Mouse (Mus musculus) cerebellum, postnatal 14 days (tissue): ENCODE results near the gene Krtap4-6.
"Not testable (repeated sequence)": the region's sequence is repeated elsewhere in the genome, so short reads cannot be mapped to it uniquely, and the experiment has no call there.

ENCODE experiments used
- DNase-seq, 2 experiments: peaks; one replicate each; pipeline ENCODE4 v3.0.0; 2021; ENCODE audit warnings: mixed read lengths in 2 of 2

Gene Krtap4-6

DNA sequence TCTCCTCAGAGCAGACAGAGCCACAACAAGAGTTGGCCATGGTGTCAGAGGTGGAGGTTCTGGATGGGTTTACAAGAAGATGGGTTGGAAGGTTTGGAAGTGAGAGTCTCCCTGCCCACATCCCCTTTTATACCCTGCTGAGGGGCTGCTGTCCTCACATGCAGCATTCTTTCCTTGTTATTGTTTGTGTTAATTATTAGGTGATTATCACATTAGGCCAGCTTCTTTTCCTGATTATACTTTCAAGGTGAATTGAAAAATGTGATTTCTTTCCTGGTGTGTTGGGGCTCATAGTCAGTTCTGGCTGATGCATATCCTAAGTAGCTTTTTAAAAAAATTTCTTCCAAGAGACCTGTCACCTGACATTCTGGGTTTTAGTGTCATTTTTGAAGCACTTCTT, at the start of gene Krtap4-6:
Krtap4-6 (minus strand) TSS at position 101 of the 400 bp plus-strand sequence.
- no peak for DNase-seq

DNA sequence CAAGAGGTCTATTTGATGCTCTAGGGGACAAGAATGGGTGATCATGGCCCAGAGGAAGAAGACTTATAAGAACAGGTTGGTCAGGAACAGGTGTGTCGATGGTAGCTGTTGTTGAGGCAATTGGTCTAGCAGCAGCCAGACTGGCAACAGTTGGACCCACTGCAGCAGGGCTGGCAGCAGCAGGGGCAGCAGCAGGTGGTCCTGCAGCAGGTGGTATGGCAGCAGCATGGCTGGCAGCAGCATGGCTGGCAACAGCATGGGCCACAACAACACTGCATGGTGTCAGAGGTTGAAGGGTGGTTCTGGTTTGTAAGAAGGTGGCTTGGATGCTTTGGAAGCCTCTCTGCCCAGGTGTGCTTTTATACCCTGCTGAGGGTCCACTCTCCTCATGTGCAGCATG, 24.7 kb upstream of the Krtap4-6 start, which contains the start of gene Gm14190:
Gm14190 (minus strand) TSS at position 278 of the 400 bp plus-strand sequence.
- DNase-seq, result no peak

DNA sequence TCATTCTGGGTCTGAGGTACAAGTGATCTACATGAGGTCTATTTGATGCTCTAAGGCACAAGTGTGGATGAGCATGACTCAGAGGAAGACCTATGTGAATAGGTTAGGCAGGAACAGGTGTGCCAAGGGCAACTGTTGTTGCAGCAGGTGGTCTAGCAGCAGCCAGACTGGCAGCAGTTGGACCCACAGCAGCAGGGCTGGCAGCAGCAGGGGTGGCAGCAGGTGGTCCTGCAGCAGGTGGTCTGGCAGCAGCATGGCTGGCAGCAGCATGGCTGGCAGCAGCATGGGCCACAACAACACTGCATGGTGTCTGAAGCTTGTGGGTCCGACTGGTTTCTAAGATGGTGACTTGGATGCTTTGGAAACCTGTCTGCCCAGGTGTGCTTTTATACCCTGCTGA, 19.5 kb upstream of the Krtap4-6 start:
- DNase-seq, result peak; percentile 16 to 21

DNA sequence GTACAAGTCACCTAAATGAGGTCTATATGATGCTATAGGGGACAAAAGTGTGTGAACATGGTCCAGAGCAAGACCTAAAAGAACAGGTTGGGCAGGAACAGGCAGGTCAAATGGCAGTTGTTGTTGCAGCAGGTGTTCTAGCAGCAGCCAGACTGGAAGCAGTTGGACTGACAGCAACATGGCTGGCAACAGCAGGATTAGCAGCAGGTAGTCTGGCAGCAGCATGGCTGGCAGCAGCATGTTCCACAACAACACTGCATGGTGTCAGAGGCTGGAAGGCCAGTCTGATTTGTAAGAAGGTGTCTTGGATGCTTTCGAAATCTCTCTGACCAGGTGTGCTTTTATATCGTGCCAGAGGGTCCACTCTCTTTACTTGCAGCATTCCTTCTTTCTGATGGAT, 17.7 kb upstream of the Krtap4-6 start:
- peak; percentile 40 to 51 for DNase-seq

DNA sequence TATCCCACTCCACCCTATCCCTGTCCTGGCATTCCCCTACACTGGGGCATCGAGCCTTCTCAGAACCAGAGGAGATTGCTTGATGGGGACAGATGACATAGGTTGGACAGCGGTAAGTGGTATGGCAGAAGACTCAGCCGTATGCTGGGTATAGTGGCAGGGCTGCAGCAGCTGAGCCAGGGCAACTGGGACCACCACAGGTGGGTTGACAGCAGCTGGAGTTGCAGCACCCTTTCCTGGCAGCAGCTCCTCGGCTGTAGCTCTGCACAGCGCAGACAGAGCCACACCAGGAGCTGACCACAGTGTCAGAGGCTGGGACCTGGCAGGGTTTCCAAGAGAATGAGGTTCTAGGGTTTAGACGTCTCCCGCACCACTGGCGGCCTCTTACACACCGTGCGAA, 3.0 kb downstream of the Krtap4-6 start:
- no peak for DNase-seq

DNA sequence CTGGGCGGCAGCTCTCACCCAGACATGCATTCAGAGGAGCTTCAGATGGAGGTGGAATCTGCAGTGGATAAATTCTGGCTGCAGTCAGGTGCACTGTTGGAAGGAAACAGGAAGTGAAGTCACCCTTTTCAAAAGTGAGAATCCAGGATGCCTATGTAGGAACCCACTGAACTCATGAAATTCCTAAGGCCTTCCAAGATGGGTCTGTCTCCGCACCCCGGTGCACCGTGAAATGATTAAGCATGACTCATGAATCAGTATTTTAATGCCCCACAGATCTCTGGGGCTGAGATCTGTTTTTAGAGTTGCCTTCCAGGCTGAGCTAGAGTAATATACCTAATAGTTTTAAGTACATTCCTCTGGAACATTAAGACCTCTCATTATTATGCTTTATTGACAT, 6.5 kb downstream of the Krtap4-6 start:
- DNase-seq, result no peak

DNA sequence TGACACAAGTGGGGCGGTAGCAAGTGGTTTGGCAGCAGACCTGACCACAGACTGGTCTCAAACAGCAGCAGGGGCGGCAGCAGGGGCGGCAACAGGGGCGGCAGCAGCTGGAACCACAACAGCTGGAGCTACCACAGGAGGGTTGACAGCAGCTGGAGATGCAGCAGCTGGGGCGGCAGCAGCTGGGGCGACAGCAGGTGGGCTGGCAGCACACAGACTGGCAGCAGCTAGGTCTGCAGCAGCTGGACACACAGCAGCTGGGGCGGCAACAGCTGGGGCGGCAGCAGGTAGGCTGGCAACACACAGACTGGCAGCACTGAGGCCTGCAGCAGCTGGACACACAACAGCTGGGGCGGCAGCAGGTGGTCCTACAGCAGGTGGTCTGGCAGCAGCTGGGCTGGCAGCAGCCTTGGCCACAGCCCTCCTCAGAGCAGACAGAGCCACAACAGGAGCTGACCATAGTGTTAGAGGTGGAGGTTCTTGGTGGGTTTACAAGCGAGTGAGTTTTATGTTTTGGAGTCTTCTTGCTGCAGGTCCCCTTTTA, 7.2 kb downstream of the Krtap4-6 start, which contains the start of gene Gm11563:
Gm11563 (minus strand) TSS at position 494 of the 544 bp plus-strand sequence.
- not testable (repeated sequence) for DNase-seq

DNA sequence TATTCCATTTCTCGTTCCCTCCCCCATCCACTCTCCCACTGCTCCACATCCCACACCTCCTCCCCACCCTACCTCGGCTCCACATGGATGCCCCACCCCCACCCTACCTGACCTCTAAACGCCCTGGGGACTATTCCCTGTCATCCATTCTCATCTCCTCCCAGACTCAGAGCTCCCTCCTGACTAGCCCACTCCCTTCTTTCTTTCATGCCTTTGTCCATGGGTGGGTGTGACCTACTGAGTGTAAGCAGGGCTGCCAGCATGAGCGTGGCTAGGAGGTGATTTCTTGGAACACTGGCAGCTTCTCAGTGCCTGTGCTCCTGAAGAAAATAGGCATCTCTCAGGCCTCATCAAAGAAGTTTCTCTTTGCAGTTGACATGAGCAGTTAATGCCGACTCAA, 8.7 kb downstream of the Krtap4-6 start:
- DNase-seq, result no peak

DNA sequence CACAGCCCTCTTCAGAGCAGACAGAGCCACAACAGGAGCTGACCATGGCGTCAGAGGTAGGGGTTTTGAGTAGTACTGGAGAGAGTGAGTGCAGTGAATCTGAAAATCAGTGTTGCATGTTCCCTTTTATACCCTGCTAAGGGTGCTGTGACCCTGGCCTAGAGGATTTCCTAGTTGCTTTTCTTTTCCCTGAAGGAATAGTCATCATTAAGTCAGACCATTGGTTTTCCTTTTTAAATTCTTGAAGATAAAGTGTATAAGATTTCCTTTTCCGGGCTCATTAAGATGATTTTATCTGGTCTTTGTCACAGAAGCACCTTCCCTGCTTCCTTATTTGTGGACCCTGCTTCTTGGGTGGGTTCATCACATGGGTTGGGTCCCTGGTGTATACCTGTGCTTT, 15.6 kb downstream of the Krtap4-6 start, which contains the start of gene Gm11555:
Gm11555 (minus strand) TSS at position 101 of the 400 bp plus-strand sequence.
- no peak for DNase-seq

DNA sequence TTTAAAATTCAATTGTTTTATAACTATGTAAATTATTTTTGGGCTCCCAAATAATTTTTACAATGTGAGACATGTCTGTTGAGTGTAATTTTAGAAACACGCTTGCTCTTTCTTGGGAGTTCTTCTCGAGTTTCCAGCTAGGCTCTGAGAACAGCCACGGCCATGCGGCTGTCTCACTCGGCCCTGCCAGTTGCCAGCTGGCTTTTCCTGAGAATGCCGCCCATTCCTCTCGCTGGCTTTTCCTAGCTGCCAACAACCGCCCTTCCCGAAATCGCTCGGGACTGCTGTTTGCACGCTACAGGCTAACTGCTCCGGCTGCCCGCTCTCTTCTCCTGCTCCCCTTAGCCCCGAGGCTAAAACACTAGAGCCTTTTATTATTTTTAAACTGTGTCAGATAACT, 19.3 kb downstream of the Krtap4-6 start:
- DNase-seq, result peak; percentile 10 to 14

DNA sequence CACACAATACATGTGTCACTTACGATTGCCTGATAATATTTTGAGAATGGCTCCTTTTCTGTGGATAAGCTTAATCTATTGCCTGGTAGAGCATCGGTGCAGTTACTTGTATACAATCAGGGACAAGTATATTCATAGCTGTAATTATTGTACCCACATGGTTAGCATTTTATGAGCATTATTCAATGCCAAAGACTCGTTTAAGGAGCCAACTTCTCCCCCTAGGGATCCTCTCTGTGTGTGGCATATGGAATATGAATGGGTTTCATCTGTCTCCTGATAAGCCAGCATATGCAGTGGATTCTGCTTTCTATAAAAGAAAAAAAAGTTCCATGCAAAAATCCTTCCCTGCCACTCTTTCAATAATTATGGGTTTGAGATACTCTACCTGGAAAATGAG, 21.4 kb downstream of the Krtap4-6 start:
- no peak for DNase-seq

DNA sequence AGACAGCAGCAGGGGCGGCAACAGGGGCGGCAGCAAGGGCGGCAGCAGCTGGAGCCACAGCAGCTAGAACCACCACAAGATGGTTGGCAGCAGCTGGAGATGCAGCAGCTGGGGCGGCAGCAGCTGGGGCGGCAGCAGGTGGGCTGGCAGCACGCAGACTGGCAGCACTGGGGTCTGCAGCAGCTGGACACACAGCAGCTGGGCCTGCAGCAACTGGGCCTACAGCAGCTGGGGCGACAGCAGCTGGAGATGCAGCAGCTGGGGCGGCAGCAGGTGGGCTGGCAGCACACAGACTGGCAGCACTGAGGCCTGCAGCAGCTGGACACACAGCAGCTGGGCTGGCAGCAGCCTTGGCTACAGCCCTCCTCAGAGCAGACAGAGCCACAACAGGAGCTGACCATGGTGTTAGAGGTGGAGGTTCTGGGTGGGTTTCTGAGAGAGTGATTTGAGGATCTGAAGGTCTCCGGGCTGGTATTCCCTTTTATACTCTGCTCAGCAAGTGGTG, 22.1 kb downstream of the Krtap4-6 start, which contains the start of gene Krtap4-7:
Krtap4-7 (minus strand) TSS at position 455 of the 505 bp plus-strand sequence.
- DNase-seq, result not testable (repeated sequence)

DNA sequence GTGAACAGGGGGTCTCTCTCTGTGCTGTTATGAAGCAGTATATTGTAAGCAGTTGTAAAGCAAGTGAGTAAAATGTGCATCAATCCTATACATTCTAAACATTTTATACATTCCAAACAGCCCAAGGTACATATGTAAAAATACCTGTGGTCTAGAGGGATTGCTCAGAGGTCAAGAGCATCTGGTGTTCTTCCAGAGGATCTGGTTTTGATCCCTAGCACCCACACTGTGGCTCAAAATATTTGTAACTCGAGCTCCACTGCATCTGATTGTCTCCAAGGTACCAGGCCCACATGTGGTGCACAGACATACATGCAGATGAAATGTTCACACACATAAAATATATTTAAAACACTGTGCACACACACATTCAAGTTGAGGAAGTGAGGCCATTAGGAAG, 24.8 kb downstream of the Krtap4-6 start:
- no peak for DNase-seq

DNA sequence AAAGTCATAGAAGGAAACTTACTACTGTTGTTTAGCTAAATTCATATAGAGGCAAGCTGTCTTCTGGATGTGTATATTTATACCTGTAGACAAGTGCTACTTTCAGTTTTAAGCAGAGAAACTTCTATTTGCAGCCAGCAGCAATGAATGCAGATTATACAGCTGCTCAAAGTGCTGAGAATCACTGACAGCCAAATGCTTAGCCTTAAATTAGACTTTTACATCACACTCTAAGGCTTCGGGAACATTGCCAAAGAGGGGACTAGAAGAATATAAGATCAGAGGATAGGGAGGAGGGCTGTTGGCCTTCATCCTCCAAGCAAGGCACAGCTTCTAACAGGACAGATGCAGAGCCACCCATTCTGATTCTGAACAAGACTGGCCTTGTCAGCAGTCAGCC, 28.7 kb downstream of the Krtap4-6 start:
- DNase-seq, result no peak

DNA sequence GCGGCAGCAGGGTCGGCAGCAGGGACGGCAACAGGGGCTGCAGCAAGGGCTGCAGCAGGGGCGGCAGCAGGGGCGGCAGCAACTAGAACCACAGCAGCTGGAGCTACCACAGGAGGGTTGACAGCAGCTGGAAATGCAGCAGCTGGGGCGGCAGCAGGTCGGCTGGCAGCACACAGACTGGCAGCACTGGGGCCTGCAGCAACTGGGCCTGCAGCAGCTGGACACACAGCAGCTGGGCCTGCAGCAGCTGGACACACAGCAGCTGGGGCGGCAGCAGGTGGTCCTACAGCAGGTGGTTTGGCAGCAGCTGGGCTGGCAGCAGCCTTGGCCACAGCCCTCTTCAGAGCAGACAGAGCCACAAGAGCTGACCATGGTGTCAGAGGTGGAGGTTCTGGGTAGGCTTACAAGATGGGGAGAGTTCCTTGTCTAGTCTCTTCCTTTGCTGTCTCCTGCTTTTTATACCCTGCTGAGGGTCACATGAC, 31.1 kb downstream of the Krtap4-6 start, which contains the start of gene Krtap4-2:
Krtap4-2 (minus strand) TSS at position 432 of the 482 bp plus-strand sequence.
- no peak for DNase-seq

DNA sequence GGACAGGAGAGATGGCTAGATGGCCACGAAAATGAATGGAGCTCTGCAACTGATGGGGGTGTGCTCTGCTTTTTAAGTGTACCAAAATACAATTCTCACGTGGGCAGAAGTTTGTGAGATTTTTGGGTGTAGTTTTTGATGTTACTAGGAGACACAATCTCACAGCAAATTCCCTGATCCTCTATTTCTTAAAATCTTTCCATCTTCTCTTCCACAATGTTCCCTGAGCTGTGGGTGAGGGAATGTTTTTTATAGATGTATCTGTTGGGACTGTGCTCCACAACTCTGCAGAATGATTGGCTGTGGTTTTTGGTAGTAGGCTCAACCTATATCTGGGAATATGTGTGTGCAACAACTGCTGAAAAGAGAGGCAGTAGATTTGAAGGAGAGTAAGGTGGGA, 32.5 kb downstream of the Krtap4-6 start:
- DNase-seq, result no peak

DNA sequence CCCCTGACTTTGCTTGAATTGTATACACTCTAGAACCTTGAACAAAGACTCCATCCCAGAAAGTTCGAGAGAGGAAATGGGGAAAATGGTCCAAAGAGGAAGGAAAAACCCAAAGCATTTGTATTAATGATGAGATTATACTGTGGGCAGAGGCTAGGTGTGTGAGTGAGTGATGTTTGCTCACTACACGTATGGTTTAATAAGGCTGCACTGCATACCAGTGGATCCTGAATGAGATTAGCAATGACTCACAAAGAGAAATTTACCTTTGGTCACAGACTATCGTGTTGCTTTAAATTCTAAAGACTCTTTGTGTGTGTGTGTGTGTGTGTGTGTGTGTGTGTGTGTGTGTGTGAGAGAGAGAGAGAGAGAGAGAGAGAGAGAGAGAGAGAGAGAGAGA, 34.9 kb downstream of the Krtap4-6 start:
- DNase-seq, result no peak

DNA sequence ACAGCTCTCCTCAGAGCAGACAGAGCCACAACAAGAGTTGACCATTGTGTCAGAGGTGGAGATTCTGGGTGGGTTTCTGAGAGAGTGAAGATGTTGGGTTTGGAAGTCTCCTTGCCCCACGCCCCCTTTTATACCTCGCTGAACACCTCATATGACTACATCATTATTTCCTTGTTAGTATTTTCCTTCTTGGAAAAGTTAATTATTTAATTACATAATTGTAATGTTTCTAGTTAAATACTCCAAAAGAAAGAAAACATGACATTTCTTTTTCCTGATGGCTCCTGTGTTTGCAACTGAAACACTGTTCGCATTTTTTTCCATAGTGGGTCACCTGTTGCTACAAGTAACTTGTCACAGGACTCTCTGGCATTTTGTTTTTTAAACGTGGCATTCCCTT, 37.6 kb downstream of the Krtap4-6 start, which contains the start of gene Krtap4-1:
Krtap4-1 (minus strand) TSS at position 101 of the 400 bp plus-strand sequence.
- no peak for DNase-seq

DNA sequence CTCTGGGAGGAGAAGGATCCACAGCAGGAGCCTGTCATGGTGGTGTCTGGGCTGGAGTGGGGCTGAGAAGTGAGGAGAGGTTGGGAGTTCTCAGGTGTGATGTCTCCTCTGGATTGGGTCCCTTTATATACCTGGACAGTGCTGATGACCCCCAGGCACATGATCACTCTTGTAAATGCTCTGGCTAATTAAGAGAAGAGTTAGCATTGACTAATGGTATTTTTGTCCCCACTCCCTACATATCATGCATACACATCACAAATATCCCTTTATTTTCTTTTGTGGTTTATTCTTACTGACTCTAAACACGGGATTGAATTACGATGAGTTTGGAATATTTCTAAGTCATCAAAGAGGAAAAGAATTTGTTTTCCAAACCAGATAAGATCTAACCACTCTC, 45.4 kb downstream of the Krtap4-6 start, which contains the start of gene Gm11562:
Gm11562 (minus strand) TSS at position 101 of the 400 bp plus-strand sequence.
- DNase-seq, result no peak
